Mouse (Mus musculus) limb, embryonic 10.5 days (tissue): ENCODE results near the gene Fbxo41. TPM values are rescaled to one million over a fixed set of nuclear protein-coding genes. Genes with fewer than 3 reads are reported as not detected.

Source experiments
- DNase-seq: peaks from one replicate; pipeline ENCODE4 v3.0.0-alpha.2; 2017; ENCODE audit warnings: low spot score
- H3K27ac ChIP-seq: fragments of 300-500 bp; sonication (generic); 2 replicates; pipeline ENCODE4 v1.5.1; 2016; ENCODE audit warnings: mild to moderate bottlenecking
- H3K27me3 ChIP-seq: fragments of 300-500 bp; sonication (generic); 2 replicates; pipeline ENCODE4 v1.6.1; 2016; ENCODE audit warnings: low read depth, mild to moderate bottlenecking; ENCODE audit not compliant: poor library complexity, severe bottlenecking
- H3K36me3 ChIP-seq: fragments of 300-500 bp; sonication (generic); 2 replicates; pipeline ENCODE4 v1.6.1; 2016; ENCODE audit warnings: mild to moderate bottlenecking, moderate library complexity
- H3K4me1 ChIP-seq: fragments of 300-500 bp; sonication (generic); 2 replicates; pipeline ENCODE4 v1.6.1; 2016
- H3K4me3 ChIP-seq: fragments of 300-500 bp; sonication (generic); 2 replicates; pipeline ENCODE4 v1.5.1; 2016; ENCODE audit warnings: mild to moderate bottlenecking, moderate library complexity
- H3K9me3 ChIP-seq: fragments of 300-500 bp; sonication (generic); replicated peaks from 2 replicates; pipeline ENCODE4 v1.6.1; 2016; ENCODE audit warnings: mild to moderate bottlenecking
- WGBS: fragments of 180-500 bp; shearing (Covaris S2); methylation state at CpG from one replicate; pipeline ENCODE4 v1.1.7; 2016; 5-methylcytosine and 5-hydroxymethylcytosine counted together
- polyA plus RNA-seq: library from polyadenylated mRNA; unstranded; fragments of >200 nt; fragmentation: Nextera tagmentation; extraction: Ambion mirVana; gene quantifications from 2 replicates; pipeline ENCODE4 v1.2.1, GENCODE M21; 2016

Gene Fbxo41
- polyA plus RNA-seq, 1 experiment from 2014 or later = 2.0 TPM

- WGBS = 1% methylated on average over 38 of the region's 39 CpGs
- H3K4me3 ChIP-seq = peak within 1 kb of the TSS; percentile 99
- no peaks in the 10 kb centered on the region for H3K9me3 ChIP-seq
- no peaks in the 10 kb centered on the region for H3K36me3 ChIP-seq
- peaks cover 9% of the 10 kb centered on the region for H3K27me3 ChIP-seq
- H3K27ac ChIP-seq = peak within 1 kb of the TSS; percentile 92
- peak; percentile 93 for DNase-seq
- H3K4me1 ChIP-seq = peaks cover 17% of the 10 kb centered on the region
These were observed 70.9 kb downstream of the Fbxo41 start, which contains the start of gene Smyd5 for GRCm38 (mm10) chr6:85431842-85432431. Smyd5 (plus strand) TSS chr6:85431989.

GRCm38 (mm10) chr6:85431274-85431841 lies 71.4 kb downstream of the Fbxo41 start:
- Histone ChIP-seq H3K27ac (peak overlapping the region; percentile 92), H3K36me3 (no peaks in the 10 kb centered on the region), H3K4me3 (peak overlapping the region; percentile 99), H3K4me1 (peaks cover 17% of the 10 kb centered on the region), H3K9me3 (no peaks in the 10 kb centered on the region), H3K27me3 (peaks cover 15% of the 10 kb centered on the region)
- WGBS = 48% methylated on average over 8 of the region's 8 CpGs
- DNase-seq = no peak

GRCm38 (mm10) chr6:85423836-85424379 lies 78.9 kb downstream of the Fbxo41 start, which contains the start of gene Noto:
Noto (plus strand) TSS chr6:85423886.
- H3K27ac ChIP-seq = no peak within 1 kb of the TSS
- H3K27me3 ChIP-seq = peaks cover 73% of the 10 kb centered on the region
- H3K36me3 ChIP-seq = no peaks in the 10 kb centered on the region
- peak within 1 kb of the TSS; percentile 4; the same call in 1 of the 2 replicates for H3K4me3 ChIP-seq
- H3K4me1 ChIP-seq = peaks cover 10% of the 10 kb centered on the region
- peak; percentile 41 for DNase-seq
- 11% methylated on average over 28 of the region's 28 CpGs for whole genome bisulfite sequencing
- H3K9me3 ChIP-seq = no peaks in the 10 kb centered on the region

Other genes starting within 250 kb of the Fbxo41 start
- gene Sfxn5, start 169.6 kb downstream of the Fbxo41 start, polyA plus RNA-seq = 6.4 and 6.5 TPM in 2 replicates
- gene Rab11fip5, start 128.4 kb downstream of the Fbxo41 start, polyA plus RNA-seq = 3.2 and 4.3 TPM in 2 replicates
- not detected in 2 replicates for gene Noto, start 79.1 kb downstream of the Fbxo41 start, polyA plus RNA-seq
- 88.0 and 104 TPM in 2 replicates for gene Smyd5, start 71.0 kb downstream of the Fbxo41 start, polyA plus RNA-seq
- gene Cct7, start 51.5 kb downstream of the Fbxo41 start, polyA plus RNA-seq = 778 and 852 TPM in 2 replicates
- gene Pradc1, start 51.0 kb downstream of the Fbxo41 start, polyA plus RNA-seq = 23.3 and 29.0 TPM in 2 replicates
- not detected in 2 replicates for gene Egr4, start 10.6 kb upstream of the Fbxo41 start, polyA plus RNA-seq
- 8.9 and 11.3 TPM in 2 replicates for gene Alms1, start 84.5 kb upstream of the Fbxo41 start, polyA plus RNA-seq
- gene Nat8f7, start 210.2 kb upstream of the Fbxo41 start, polyA plus RNA-seq = not detected in 2 replicates